Mouse (Mus musculus) lung, embryonic 15.5 days (tissue): ENCODE data around the gene Tstd3. TPM values are rescaled to one million over a fixed set of nuclear protein-coding genes. Genes with fewer than 3 reads are reported as not detected.
"Not testable (repeated sequence)": the region's sequence is repeated elsewhere in the genome, so short reads cannot be mapped to it uniquely, and the experiment has no call there.

Experiments
- ATAC-seq: fragments of 200-750 bp; cut with Nextera tagmentation; 2 replicates; pipeline ENCODE4 v1.8.0; 2017; ENCODE audit warnings: moderate number of reproducible peaks, borderline replicate concordance; ENCODE audit not compliant: low FRiP score, low TSS enrichment; ENCODE audit errors: extremely low read depth
- H3K27ac ChIP-seq: fragments of 300-500 bp; sonication (generic); 2 replicates; pipeline ENCODE4 v1.5.1; 2015; ENCODE audit warnings: moderate library complexity, mild to moderate bottlenecking, inconsistent platforms
- H3K27me3 ChIP-seq: fragments of 300-500 bp; sonication (generic); 2 replicates; pipeline ENCODE4 v1.6.1; 2015; ENCODE audit warnings: inconsistent platforms
- H3K36me3 ChIP-seq: fragments of 300-500 bp; sonication (generic); 2 replicates; pipeline ENCODE4 v1.6.1; 2015; ENCODE audit warnings: inconsistent platforms
- H3K4me1 ChIP-seq: fragments of 300-500 bp; sonication (generic); 2 replicates; pipeline ENCODE4 v1.6.1; 2015; ENCODE audit warnings: inconsistent platforms
- H3K4me2 ChIP-seq: fragments of 300-500 bp; sonication (generic); 2 replicates; pipeline ENCODE4 v1.6.1; 2015; ENCODE audit warnings: inconsistent platforms, mild to moderate bottlenecking, moderate library complexity
- H3K4me3 ChIP-seq: fragments of 300-500 bp; sonication (generic); 2 replicates; pipeline ENCODE4 v1.5.1; 2015; ENCODE audit warnings: mild to moderate bottlenecking, inconsistent platforms
- H3K9ac ChIP-seq: fragments of 300-500 bp; sonication (generic); 2 replicates; pipeline ENCODE4 v1.6.1; 2015; ENCODE audit warnings: inconsistent platforms
- H3K9me3 ChIP-seq: fragments of 300-500 bp; sonication (generic); 2 replicates; pipeline ENCODE4 v1.6.1; 2016; ENCODE audit warnings: inconsistent platforms
- WGBS: fragments of 180-500 bp; shearing (Covaris S2); methylation state at CpG from one replicate; pipeline ENCODE4 v1.1.7; 2015; 5-methylcytosine and 5-hydroxymethylcytosine counted together
- polyA plus RNA-seq: library from polyadenylated mRNA; unstranded; fragments of >200 nt; fragmentation: Nextera tagmentation; extraction: Ambion mirVana; gene quantifications from 2 replicates; pipeline ENCODE4 v1.2.1, GENCODE M21; 2015

Gene Tstd3
- polyA plus RNA-seq, 1 experiment from 2014 or later, result 9.6 TPM

- H3K4me1 ChIP-seq, result peaks cover 8% of the 10 kb centered on the region; the same call in 1 of the 2 replicates
- H3K9ac ChIP-seq, result peak overlapping the region; percentile 74; the same call in 1 of the 2 replicates
- no peak for ATAC-seq
- H3K4me3 ChIP-seq, result peak overlapping the region; percentile 77
- peak overlapping the region; percentile 68 for H3K4me2 ChIP-seq
- H3K27me3 ChIP-seq, result no peaks in the 10 kb centered on the region
- H3K9me3 ChIP-seq, result no peaks in the 10 kb centered on the region
- WGBS, result 5% methylated on average over 9 of the region's 9 CpGs
- peaks cover 12% of the 10 kb centered on the region for H3K36me3 ChIP-seq
- H3K27ac ChIP-seq, result no peak overlapping the region
Observed at GRCm38 (mm10) chr4:21776946-21777265, 9.9 kb upstream of the Tstd3 start.

- no peaks in the 10 kb centered on the region for H3K27me3 ChIP-seq
- H3K4me3 ChIP-seq, result peak overlapping the region; percentile 77
- under 1% methylated on average over 46 of the region's 46 CpGs for WGBS
- H3K36me3 ChIP-seq, result peaks cover 6% of the 10 kb centered on the region
- H3K4me1 ChIP-seq, result peaks cover 8% of the 10 kb centered on the region; the same call in 1 of the 2 replicates
- H3K9ac ChIP-seq, result peak overlapping the region; percentile 74
- 0 out of 2 replicates have a peak overlapping the region, but pooled peaks have one; percentile 31 for H3K27ac ChIP-seq
- peak; percentile 97 for ATAC-seq
- no peaks in the 10 kb centered on the region for H3K9me3 ChIP-seq
- peak overlapping the region; percentile 68 for H3K4me2 ChIP-seq
Observed at GRCm38 (mm10) chr4:21776091-21776945, 9.3 kb upstream of the Tstd3 start.

- Histone ChIP-seq H3K27me3 (no peaks in the 10 kb centered on the region), H3K9ac (no peak overlapping the region), H3K9me3 (no peaks in the 10 kb centered on the region), H3K4me1 (peaks cover 5% of the 10 kb centered on the region; the same call in 1 of the 2 replicates), H3K27ac (no peak overlapping the region), H3K4me2 (no peak overlapping the region), H3K4me3 (no peak overlapping the region), H3K36me3 (no peaks in the 10 kb centered on the region)
- 98% methylated on average over 1 of the region's 1 CpGs for WGBS
- ATAC-seq, result no peak
Observed at GRCm38 (mm10) chr4:21772306-21772705, 5.3 kb upstream of the Tstd3 start.

GRCm38 (mm10) chr4:21771064-21771463 is 4.1 kb upstream of the Tstd3 start:
- H3K27ac ChIP-seq, result no peak overlapping the region
- no peaks in the 10 kb centered on the region for H3K36me3 ChIP-seq
- H3K9ac ChIP-seq, result no peak overlapping the region
- no peak overlapping the region for H3K4me2 ChIP-seq
- ATAC-seq, result no peak
- H3K4me3 ChIP-seq, result no peak overlapping the region
- WGBS, result 65% methylated on average over 1 of the region's 1 CpGs
- H3K27me3 ChIP-seq, result no peaks in the 10 kb centered on the region
- H3K9me3 ChIP-seq, result no peaks in the 10 kb centered on the region
- peaks cover 6% of the 10 kb centered on the region; the same call in 1 of the 2 replicates for H3K4me1 ChIP-seq

GRCm38 (mm10) chr4:21766171-21766862 is 695 bp downstream of the Tstd3 start:
- peak overlapping the region; percentile 74 for H3K4me3 ChIP-seq
- peak overlapping the region; percentile 85 for H3K4me2 ChIP-seq
- WGBS, result 23% methylated on average over 14 of the region's 14 CpGs
- H3K9me3 ChIP-seq, result no peaks in the 10 kb centered on the region
- H3K36me3 ChIP-seq, result no peaks in the 10 kb centered on the region
- H3K27me3 ChIP-seq, result no peaks in the 10 kb centered on the region
- H3K4me1 ChIP-seq, result 0 out of 2 replicates have a peak, but pooled peaks cover 3% of the 10 kb centered on the region
- ATAC-seq, result peak; percentile 37; the same call in 1 of the 2 replicates
- H3K27ac ChIP-seq, result no peak overlapping the region
- peak overlapping the region; percentile 49 for H3K9ac ChIP-seq

- WGBS, result 75% methylated on average over 4 of the region's 4 CpGs
- ATAC-seq, result no peak
- no peak overlapping the region for H3K27ac ChIP-seq
- 0 out of 2 replicates have a peak, but pooled peaks cover 3% of the 10 kb centered on the region for H3K4me1 ChIP-seq
- H3K36me3 ChIP-seq, result peaks cover 5% of the 10 kb centered on the region; the same call in 1 of the 2 replicates
- no peaks in the 10 kb centered on the region for H3K27me3 ChIP-seq
- H3K9ac ChIP-seq, result no peak overlapping the region
- no peak overlapping the region for H3K4me3 ChIP-seq
- H3K9me3 ChIP-seq, result no peaks in the 10 kb centered on the region
- no peak overlapping the region for H3K4me2 ChIP-seq
Observed at GRCm38 (mm10) chr4:21763827-21764226, 3.2 kb downstream of the Tstd3 start.

GRCm38 (mm10) chr4:21761416-21762160 is 5.4 kb downstream of the Tstd3 start:
- Histone ChIP-seq H3K4me3 (no peak overlapping the region), H3K9ac (no peak overlapping the region), H3K27ac (no peak overlapping the region), H3K9me3 (no peaks in the 10 kb centered on the region), H3K4me2 (no peak overlapping the region), H3K27me3 (no peaks in the 10 kb centered on the region), H3K36me3 (peaks cover 6% of the 10 kb centered on the region; the same call in 1 of the 2 replicates), H3K4me1 (0 out of 2 replicates have a peak, but pooled peaks cover 3% of the 10 kb centered on the region)
- no peak for ATAC-seq
- 63% methylated on average over 9 of the region's 9 CpGs for WGBS

- ATAC-seq, result no peak
- H3K27ac ChIP-seq, result no peak overlapping the region
- H3K4me1 ChIP-seq, result no peaks in the 10 kb centered on the region
- H3K27me3 ChIP-seq, result no peaks in the 10 kb centered on the region
- H3K9ac ChIP-seq, result no peak overlapping the region
- H3K36me3 ChIP-seq, result peaks cover 6% of the 10 kb centered on the region; the same call in 1 of the 2 replicates
- 67% methylated on average over 1 of the region's 1 CpGs for WGBS
- H3K4me3 ChIP-seq, result no peak overlapping the region
- H3K4me2 ChIP-seq, result no peak overlapping the region
- no peaks in the 10 kb centered on the region for H3K9me3 ChIP-seq
Observed at GRCm38 (mm10) chr4:21758860-21759259, 8.2 kb downstream of the Tstd3 start.

- no peak for ATAC-seq
Observed at GRCm38 (mm10) chr4:21755123-21755789, 11.8 kb downstream of the Tstd3 start.

GRCm38 (mm10) chr4:21745723-21746122 is 21.3 kb downstream of the Tstd3 start:
- no peak for ATAC-seq
- Histone ChIP-seq H3K9me3 (no peaks in the 10 kb centered on the region), H3K4me2 (no peak overlapping the region), H3K36me3 (peaks cover 10% of the 10 kb centered on the region), H3K4me3 (no peak overlapping the region), H3K9ac (no peak overlapping the region), H3K4me1 (no peaks in the 10 kb centered on the region), H3K27me3 (no peaks in the 10 kb centered on the region), H3K27ac (no peak overlapping the region)
- 63% methylated on average over 5 of the region's 5 CpGs for WGBS

More at GRCm38 (mm10) chr4:21755123-21755789, 11.8 kb downstream of the Tstd3 start:
- Histone ChIP-seq H3K4me1 (no peaks in the 10 kb centered on the region), H3K9ac (no peak overlapping the region), H3K27ac (no peak overlapping the region), H3K9me3 (no peaks in the 10 kb centered on the region), H3K4me2 (no peak overlapping the region), H3K27me3 (no peaks in the 10 kb centered on the region), H3K36me3 (peaks cover 6% of the 10 kb centered on the region; the same call in 1 of the 2 replicates), H3K4me3 (no peak overlapping the region)
- 67% methylated on average over 4 of the region's 4 CpGs for WGBS

- not testable (repeated sequence) for H3K4me1 ChIP-seq, ATAC-seq, H3K9me3 ChIP-seq, H3K27ac ChIP-seq, H3K4me2 ChIP-seq, H3K27me3 ChIP-seq, H3K4me3 ChIP-seq, H3K9ac ChIP-seq
- peaks cover 12% of the 10 kb centered on the region for H3K36me3 ChIP-seq
- WGBS, result 98% methylated on average over 8 of the region's 8 CpGs
Observed at GRCm38 (mm10) chr4:21744142-21744541, 22.9 kb downstream of the Tstd3 start.
